Mouse (Mus musculus) thymus, postnatal 10 days (tissue): Measurements from ENCODE around the gene Mob3a.
A peak's percentile ranks its signal among the peaks of the same experiment; 100 is the strongest.

Experiments
- DNase-seq, 2 experiments: peaks; one replicate each; pipeline ENCODE4 v3.0.0; 2021; ENCODE audit warnings: low spot score in 2 of 2

Gene Mob3a

DNA sequence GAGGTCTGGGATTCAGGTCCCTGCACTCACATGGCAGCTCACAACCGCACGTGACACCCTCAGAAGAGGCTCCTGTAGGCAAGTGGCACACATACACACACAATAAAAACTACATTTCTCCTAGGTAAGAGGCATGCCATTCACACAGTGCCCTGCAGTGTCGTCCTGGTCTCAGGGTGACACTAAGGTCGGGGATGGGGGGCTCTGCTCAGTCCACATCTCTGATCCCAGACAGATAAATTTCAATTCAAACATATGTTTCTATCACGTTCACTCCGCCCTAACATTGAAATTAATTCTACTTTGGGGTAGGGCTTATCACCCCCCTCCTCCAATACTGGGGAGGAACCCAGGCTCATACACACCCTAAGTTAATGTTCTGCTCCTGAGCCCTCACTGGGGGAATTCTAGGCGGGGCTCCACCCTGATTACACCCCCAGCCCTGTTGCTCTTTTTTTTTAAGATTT, 1.7 kb downstream of the Mob3a start:
- no peak for DNase-seq

GRCm38 (mm10) chr10:80698605-80699004, 3.2 kb downstream of the Mob3a start:
- no peak for DNase-seq

DNA sequence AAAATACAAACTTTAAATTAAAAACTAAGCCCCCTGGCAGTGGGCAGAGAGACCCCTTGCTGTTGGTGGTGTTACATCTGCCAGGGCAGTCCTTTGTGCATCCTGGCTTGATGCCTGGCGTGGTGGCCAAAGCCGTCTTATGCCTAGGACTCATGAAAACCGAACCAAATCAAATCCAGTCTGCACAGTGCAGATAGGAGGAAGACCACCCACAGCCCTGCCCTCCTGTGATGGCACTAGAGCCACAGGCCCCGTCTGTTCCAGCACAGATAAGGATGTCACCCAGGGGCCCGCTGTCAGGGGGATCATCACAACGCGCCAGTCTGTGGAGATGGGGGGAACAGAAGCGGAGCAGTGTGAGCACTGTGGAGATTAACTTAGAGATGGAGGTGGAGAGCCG, 4.0 kb downstream of the Mob3a start:
- no peak for DNase-seq

GRCm38 (mm10) chr10:80697393-80697787, 4.4 kb downstream of the Mob3a start:
- no peak for DNase-seq

GRCm38 (mm10) chr10:80696502-80697392, 5.0 kb downstream of the Mob3a start:
- no peak for DNase-seq

GRCm38 (mm10) chr10:80695801-80696501, 5.8 kb downstream of the Mob3a start:
- DNase-seq, result peak; percentile 39 to 48

DNA sequence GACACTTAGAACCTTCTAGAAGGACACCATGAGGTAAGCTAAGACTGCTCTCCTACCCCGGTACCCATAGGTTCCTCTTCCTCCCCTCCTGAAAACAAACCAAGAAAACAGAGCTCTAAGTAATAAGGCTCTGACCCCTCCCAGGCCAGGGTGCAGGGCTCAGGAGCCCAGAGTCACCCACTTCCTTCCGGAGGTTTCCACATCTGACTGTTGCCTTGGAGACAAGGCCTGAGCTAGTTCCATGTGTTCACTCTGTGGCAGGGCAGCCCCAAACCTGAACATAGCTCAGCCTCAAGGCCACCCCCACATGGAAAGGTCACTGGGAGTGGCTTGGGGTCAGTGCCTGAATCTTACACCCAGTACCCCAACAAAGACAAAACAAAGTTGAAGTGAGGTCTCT, 6.6 kb downstream of the Mob3a start:
- DNase-seq, result peak; percentile 78 to 82

DNA sequence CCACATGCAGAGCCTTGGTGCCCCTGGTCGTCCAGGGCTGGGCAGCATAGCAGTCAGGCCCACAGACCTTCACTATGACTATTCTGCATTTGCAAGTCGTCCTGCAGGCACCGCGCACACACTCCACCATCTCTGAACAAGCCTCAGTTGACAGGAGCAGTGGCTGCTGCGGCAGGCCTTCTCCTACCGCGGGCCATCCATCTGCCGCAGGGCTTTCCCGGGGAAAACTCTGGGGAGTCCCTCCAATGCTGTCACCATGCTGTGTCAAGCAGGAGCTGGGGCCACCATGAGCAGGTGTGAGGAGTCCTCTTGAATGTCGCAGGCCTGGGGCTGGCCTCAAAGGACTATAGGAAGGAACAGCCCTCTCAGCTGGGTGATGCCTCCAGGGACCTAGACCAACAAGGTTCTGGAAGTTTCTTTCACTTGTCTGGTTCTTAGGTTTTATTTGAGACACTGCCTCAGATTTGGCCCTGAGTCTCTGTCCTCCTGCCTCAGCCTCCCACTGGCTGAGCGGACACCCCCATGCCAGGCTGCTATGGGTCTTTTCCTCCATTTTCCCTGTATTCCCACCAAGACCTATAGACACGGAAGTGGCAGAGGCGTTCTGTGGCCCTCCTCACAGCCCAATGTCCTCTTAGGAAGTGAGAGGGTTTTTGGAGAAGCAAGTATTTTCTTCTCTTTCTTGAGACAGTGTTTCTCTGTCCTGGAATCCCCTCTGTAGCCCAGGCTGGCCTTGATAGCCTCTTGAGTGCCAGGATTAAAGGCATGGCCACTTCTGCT, 7.4 kb downstream of the Mob3a start:
- DNase-seq, result no peak

GRCm38 (mm10) chr10:80693401-80694045, 8.3 kb downstream of the Mob3a start:
- DNase-seq, result no peak

DNA sequence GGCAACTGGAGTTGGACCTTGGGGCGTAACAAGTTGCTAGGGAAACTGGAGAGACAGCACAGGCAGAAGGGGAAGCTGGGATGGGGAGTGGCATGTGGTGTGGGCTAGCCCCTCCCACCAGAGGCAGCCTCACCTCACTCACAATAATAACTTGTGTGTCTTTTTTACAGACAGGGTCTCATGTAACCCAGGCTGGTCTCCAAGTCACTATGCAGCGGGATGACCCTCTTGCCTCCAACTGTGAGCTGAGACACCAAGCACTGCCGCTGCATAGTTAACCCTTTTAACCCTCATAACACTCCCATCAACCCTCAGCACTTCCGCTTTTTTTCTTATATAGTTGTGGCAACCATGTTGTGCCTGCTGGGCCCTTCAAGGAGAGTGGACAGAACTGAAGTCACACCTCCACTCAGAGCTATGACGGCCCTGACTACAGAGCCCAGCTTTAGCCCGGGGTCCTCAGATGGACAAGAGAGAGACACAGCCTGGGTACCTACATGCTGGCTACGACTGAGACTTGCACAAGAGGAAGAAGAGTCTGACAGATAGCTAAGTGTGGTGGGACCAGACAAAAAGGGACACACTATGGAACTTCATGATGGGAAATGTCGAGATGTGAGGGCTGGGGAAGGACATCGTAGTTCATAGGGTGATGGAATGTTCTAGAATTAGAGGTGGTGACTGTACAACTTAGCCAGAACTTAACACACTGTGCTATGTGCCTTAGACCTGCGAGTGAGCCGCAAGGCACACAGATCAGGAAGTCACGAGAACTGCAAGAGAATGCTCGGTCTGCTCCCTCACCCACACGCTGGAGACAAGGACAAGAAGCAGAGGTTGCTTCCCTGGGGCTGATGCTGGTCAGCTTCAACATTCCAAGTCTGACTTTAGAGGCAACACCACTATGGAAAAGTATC, 9.3 kb downstream of the Mob3a start:
- DNase-seq, result peak in 1 of 2 experiments; percentile 46

- peak; percentile 52 to 68 for DNase-seq
These were observed 13.9 kb downstream of the Mob3a start for GRCm38 (mm10) chr10:80687850-80688249.

- no peak for DNase-seq
These were observed 15.2 kb downstream of the Mob3a start for GRCm38 (mm10) chr10:80686617-80687016.

DNA sequence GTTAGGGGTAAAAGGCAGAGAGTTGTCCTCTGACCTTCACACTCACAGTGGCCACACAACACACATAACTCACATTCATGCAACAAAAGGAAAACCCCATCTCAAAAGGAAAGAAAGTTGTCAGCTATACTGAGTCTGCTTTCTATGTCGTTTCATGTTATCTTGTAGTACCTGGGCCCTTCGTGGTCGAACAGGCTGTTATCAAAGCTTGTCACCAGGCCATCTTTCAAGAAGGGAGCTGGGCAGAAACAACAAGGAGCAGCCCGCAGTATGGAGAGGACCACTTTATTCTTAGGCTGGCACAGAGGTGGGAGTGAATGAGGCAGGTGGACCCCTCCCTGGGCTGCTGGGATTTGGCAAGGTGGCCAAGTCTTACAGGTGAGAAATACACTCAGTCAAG, 16.8 kb downstream of the Mob3a start:
- DNase-seq, result no peak

GRCm38 (mm10) chr10:80684214-80684613, 17.6 kb downstream of the Mob3a start:
- peak; percentile 76 to 83 for DNase-seq

DNA sequence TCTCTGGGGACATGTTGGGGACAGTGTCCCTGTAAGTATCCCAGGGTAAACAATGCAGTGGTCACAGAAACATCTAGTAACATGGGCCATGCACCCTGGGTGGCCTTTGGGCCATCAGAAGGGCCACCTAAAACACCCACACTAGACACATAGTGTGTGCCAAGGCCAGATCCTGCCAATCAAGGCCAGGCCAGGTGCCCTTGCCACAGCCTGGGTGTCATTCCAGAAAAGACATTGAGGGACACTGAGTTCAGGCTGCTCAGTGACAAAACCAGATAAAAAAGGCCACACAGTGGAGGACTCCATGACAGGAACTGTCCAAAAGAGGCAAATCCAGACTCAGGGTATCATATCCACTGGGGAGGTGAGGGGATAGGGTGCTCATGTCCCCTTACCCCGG, 18.1 kb downstream of the Mob3a start:
- DNase-seq, result no peak

- no peak for DNase-seq
These were observed 19.8 kb downstream of the Mob3a start for GRCm38 (mm10) chr10:80682003-80682402.

DNA sequence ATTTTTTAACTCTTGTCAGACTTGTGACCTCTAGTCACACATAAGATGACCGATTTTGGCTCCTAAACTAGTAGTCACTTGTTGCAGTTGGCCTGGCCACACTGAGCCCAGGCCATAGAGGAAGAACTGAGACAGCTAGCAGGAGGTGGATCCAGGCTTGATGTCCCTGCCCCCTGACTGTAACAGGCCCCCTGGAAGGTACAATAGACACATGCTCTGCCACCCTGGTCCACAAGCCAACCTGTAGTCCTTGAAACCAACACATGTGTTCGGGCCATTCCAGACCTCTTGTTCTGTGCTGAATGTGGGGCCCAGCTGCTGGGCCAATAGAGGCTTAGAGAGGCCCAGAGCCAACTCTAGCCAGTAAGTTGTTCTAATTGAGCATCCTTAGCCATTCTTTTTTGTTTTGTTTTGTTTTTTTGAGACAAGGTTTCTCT, 21.5 kb downstream of the Mob3a start:
- no peak for DNase-seq

GRCm38 (mm10) chr10:80679556-80680259, 22.1 kb downstream of the Mob3a start:
- DNase-seq, result no peak

- DNase-seq, result peak in 1 of 2 experiments; percentile 58
These were observed 23.0 kb downstream of the Mob3a start for GRCm38 (mm10) chr10:80678601-80679377.
